Mouse (Mus musculus) erythroblast, embryonic 14.5 days (primary cell): ENCODE measurements around the gene Grip1.

ENCODE experiments used
- GATA1 ChIP-seq: IDR thresholded peaks from 2 replicates; pipeline ENCODE4 v1.6.1; 2012; ENCODE audit warnings: low read length, inconsistent platforms, mixed read lengths
- TAL1 ChIP-seq: IDR thresholded peaks from 3 replicates; pipeline ENCODE4 v1.6.1; 2012; ENCODE audit warnings: low read length, inconsistent platforms, mixed read lengths

DNA sequence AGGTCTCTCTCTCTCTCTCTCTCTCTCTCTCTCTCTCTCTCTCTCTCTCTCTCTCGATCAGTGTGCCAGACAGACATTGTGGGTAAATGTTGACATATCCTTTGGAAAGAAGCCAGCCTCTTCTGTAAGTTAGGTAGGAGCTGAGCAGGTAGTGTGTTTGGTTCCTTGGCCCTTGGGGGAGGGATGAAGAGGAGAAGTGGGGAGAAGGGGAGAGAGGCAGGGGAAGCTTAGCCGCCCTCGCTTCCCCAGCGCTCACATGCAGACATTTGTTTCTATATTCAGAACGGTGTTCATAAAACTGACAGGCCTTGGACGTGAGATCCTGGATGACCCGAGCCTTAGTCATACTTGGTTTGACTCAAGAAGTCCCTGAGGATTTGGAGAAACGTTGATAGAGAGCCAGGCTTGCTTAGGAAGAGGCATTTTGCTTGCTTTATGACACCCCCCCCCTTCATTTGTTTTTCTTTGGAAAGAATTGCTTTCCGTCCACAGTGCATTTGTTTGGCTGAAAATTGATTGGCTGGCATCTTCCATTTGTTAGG is 243.7 kb downstream of the Grip1 start:
- TF ChIP-seq GATA1, result no peak
- TF ChIP-seq TAL1, result no peak
